Mouse (Mus musculus) Patski (cell line): ENCODE results near the gene Tmub2. TPM values are rescaled to one million over a fixed set of nuclear protein-coding genes. Genes with fewer than 3 reads are reported as not detected.

Source experiments
- ATAC-seq: fragments of 100-300 bp; one replicate; pipeline ENCODE4 v1.8.0; 2021
- CTCF ChIA-PET: fragments of 350-600 bp; sonication (Branson Sonifier 250); formaldehyde crosslinking; loops from one replicate; lab custom pipeline; 2022; ENCODE audit warnings: inconsistent platforms; lab: Charles Lee
- POLR2A ChIA-PET: fragments of 350-600 bp; sonication (Branson Sonifier 250); formaldehyde crosslinking; loops from one replicate; lab custom pipeline; 2022; ENCODE audit warnings: antibody characterized with exemption, inconsistent platforms; lab: Charles Lee
- DNase-seq: peaks from one replicate; pipeline ENCODE4 v3.0.0-alpha.2; 2011; ENCODE audit warnings: low read depth, low spot score
- H3K27me3 ChIP-seq: fragments of 371-371 bp; one replicate; pipeline ENCODE4 v1.5.1; 2021
- CTCF ChIP-seq: fragments of 100-300 bp; IDR thresholded peaks from one replicate; pipeline ENCODE4 v1.5.1; 2021
- in situ Hi-C: fragments of 300-500 bp; cut with MboI; formaldehyde crosslinking; loops from 3 replicates; pipeline ENCODE4 v1.11.1; 2018; ENCODE audit warnings: low pct_unique_long_range_greater_than_20kb, mixed read lengths
- polyA plus RNA-seq: library from polyadenylated mRNA; unstranded; gene quantifications from one replicate; pipeline ENCODE4 v1.2.3, GENCODE M21; 2021

The Tmub2 gene
- polyA plus RNA-seq, 1 experiment from 2014 or later = 60.5 TPM

DNA sequence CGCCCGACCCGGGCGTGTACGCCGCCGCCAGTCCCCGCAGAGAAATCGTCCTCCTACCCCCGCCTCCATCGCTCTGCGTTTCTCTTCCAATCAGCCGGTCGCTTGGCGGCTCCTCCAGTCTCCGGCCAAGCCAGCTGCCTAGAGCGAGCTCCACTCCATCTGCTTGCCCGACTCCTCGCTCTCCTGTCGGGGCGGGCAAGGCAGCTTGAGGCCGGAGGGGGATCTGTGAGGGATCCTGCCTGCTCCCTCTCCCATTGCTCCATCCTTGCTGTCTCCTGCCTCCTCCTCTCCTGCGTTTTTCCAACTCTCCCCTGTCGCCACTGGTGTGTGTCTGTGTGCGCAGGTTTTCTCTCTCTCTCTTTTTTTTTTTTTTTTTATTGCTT is 34.7 kb downstream of the Tmub2 start, which contains the start of gene Ubtf:
Gene Ubtf (minus strand): TSS at position 333 of the 383 bp plus-strand sequence.
- TF ChIP-seq CTCF = no peak
- no peaks in the 10 kb centered on the region for H3K27me3 ChIP-seq
- in situ Hi-C loops = no loop called here
- ATAC-seq (no peak), DNase-seq (no peak)
- CTCF ChIA-PET = interaction anchor here (1.3 to 1.6 kb wide), 2 partner anchors 92 to 111 kb away, joined by 3 read pairs; partner anchors contain the start of gene Grn
- POLR2A ChIA-PET = interaction anchor here (0.6 to 7.6 kb wide), 17 partner anchors 10 to 1065 kb away, joined by 3 to 110 read pairs (median 4); partner anchors contain the start of genes Grn, Rundc3a and Slc25a39

DNA sequence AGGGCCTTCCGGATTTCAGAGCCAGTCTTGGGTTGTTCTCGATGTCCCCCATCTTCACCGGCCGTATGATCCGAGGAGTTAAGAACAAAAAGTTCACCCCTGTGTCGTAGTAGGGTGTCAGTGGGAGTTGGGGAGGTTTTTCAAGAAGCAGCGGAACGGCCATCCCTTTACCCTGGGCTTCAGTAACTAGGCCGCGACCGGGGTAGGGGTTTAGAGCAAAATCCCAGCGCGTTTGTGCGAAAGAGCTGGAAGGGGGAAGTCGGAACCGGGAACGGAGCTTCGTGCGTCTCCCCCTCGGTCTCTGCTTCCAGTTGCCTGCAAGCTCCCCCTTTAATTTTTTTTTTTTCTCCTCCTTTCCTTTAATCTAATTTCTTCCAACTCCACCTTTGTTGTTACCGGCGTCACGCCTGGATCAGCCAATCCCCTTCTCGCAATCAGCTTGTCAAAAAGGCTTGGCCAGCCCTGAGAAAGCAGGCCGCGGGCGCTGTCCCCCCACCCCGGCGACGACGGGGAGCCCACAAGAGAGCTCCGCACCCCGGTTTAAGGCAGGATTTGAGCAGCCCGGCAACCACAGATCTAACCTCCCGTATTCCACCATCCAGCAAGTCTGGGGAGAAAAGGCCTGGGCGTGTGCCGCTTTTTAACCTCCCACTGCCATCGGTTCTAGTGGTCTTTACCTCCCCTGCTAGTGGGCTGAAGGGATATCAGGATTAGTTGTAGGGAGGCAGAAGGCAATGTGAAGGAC is 35.4 kb downstream of the Tmub2 start:
- no peak for TF ChIP-seq CTCF
- ChIA-PET POLR2A (interaction anchor here (0.6 to 7.6 kb wide), 9 partner anchors 9 to 1064 kb away, joined by 3 to 110 read pairs (median 4); partner anchors contain the start of genes Grn, Rundc3a and Slc25a39), CTCF (interaction anchor here (1.0 to 2.4 kb wide), 4 partner anchors 11 to 111 kb away, joined by 3 to 5 read pairs (median 4); partner anchors contain the start of gene Grn)
- no peak for DNase-seq
- no peaks in the 10 kb centered on the region for H3K27me3 ChIP-seq
- no peak for ATAC-seq
- in situ Hi-C loops = loop anchor here (5.0 kb wide), 1 partner anchor 87 kb away; the partner anchor contains the start of gene Slc25a39

DNA sequence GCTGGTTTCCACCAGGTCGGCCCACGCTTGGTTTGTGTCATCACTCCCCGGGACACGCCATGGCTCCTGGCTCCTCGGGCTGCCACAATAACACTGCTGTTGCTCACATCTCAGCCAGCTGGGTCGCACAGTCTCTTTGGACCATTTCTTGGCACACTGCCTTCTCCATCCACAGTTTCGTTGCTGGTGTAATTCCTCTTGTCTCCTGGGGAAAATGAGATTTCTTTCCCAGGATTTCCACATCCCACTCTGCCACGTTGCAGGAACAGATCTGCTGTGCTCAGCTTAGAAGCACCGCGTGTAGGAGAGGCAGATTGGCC is 35.9 kb downstream of the Tmub2 start:
- no peak for TF ChIP-seq CTCF
- CTCF ChIA-PET = interaction anchor here (1.0 to 2.4 kb wide), 3 partner anchors 11 to 101 kb away, joined by 4 to 5 read pairs (median 5); no protein-coding TSS in a partner anchor
- POLR2A ChIA-PET = interaction anchor here (1.2 to 7.6 kb wide), 3 partner anchors 12 to 87 kb away, joined by 5 to 110 read pairs (median 26); partner anchors contain the start of gene Slc25a39
- DNase-seq (no peak), ATAC-seq (no peak)
- in situ Hi-C loops = loop anchor here (5.0 kb wide), 1 partner anchor 87 kb away; the partner anchor contains the start of gene Slc25a39
- no peaks in the 10 kb centered on the region for H3K27me3 ChIP-seq

DNA sequence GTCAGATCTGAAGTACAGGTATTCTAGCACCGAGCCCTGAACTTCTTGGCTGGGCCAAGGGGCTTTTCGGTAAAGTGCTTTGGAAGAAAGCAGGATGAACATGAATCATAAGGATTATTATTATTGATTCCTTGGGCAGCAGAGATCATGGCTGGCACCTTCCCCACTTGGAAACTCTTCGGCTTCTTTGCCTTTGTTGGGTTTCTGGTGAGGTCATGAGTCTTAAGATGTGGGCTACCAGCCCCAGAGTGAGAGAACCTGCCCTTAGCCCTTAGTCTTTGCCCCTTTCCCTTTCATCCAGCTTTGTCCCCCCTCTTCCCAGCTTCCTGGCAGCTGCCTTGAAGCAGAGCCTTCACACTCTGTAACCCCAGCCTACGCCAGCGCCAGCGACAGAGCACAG is 37.2 kb downstream of the Tmub2 start:
- ChIA-PET CTCF (interaction anchor here (2.4 kb wide), 1 partner anchor 13 kb away, joined by 5 read pairs; no protein-coding TSS in a partner anchor), POLR2A (interaction anchor here (7.6 kb wide), 1 partner anchor 86 kb away, joined by 110 read pairs; the partner anchor contains the start of gene Slc25a39)
- in situ Hi-C loops = loop anchor here (5.0 kb wide), 1 partner anchor 85 kb away; the partner anchor contains the start of gene Slc25a39
- ATAC-seq (no peak), DNase-seq (no peak)
- H3K27me3 ChIP-seq = no peaks in the 10 kb centered on the region
- no peak for TF ChIP-seq CTCF

DNA sequence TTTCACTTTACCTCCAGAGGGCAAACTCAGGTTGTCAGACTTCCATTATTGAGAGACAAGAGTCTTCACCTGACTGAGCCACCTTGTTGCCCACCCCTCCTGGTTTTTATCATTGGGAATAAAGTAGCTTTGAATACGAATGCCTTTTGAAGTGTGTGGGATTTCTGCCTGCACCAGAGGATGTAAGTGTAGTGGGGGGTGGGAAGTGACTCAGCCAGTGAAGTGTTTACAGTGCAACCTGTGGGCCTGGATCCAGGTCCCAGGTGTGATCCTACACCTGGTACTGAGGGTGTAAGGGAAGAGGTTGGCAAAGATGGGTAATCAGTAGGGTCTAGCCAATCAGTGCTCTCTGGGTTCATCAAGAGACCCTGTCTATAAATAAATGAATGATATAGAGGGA is 38.8 kb downstream of the Tmub2 start:
- H3K27me3 ChIP-seq = no peaks in the 10 kb centered on the region
- DNase-seq = no peak
- in situ Hi-C loops = loop anchor here (5.0 kb wide), 1 partner anchor 84 kb away; the partner anchor contains the start of gene Slc25a39
- no peak for TF ChIP-seq CTCF
- CTCF ChIA-PET = interaction anchor here (1.0 kb wide), 1 partner anchor 11 kb away, joined by 3 read pairs; no protein-coding TSS in a partner anchor
- no peak for ATAC-seq
- POLR2A ChIA-PET = interaction anchor here (1.2 kb wide), 1 partner anchor 83 kb away, joined by 3 read pairs; no protein-coding TSS in a partner anchor

DNA sequence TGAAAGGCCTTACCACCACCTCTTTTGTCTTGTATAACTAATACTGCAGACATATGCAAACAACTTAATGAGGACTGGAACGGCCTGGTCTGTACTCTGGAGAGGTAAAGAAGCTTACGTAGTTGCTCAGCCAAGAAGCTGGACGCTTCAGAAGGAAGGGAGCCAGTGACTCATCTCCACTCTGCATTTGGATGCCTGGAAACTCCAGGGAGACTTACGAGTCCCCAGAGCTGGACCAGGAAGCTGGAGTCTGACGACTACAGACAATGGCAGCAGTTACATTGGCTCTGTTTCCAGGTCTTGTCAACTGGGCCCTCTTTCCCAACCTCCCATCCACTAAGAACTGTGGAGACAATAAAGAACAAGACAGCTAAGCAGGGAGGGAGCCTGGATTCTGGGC is 42.5 kb downstream of the Tmub2 start:
- POLR2A ChIA-PET = no interaction called here
- ATAC-seq (no peak), DNase-seq (no peak)
- in situ Hi-C loops = no loop called here
- peaks cover 3% of the 10 kb centered on the region for H3K27me3 ChIP-seq
- no peak for TF ChIP-seq CTCF
- CTCF ChIA-PET = no interaction called here

DNA sequence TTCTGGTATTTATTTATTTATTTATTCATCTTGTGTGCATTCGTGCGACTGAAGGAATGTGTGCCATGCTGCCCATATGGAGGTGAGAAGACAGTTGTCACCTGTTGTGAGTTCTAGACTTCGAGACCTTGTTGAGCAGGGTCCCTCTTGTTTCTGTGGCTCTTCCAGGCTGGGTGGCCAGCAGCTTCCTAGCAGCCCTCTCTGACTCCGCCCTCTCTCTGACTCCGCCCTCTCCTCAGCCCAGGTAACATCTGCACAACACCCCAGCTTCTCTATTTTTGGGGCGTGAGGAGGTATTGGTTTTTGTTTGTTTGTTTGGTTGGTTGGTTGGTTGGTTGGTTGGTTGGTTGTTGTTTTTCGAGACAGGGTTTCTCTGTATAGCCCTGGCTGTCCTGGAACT is 43.1 kb downstream of the Tmub2 start:
- peaks cover 6% of the 10 kb centered on the region for H3K27me3 ChIP-seq
- POLR2A ChIA-PET = no interaction called here
- no peak for DNase-seq
- in situ Hi-C loops = no loop called here
- no peak for ATAC-seq
- TF ChIP-seq CTCF = no peak
- CTCF ChIA-PET = no interaction called here

DNA sequence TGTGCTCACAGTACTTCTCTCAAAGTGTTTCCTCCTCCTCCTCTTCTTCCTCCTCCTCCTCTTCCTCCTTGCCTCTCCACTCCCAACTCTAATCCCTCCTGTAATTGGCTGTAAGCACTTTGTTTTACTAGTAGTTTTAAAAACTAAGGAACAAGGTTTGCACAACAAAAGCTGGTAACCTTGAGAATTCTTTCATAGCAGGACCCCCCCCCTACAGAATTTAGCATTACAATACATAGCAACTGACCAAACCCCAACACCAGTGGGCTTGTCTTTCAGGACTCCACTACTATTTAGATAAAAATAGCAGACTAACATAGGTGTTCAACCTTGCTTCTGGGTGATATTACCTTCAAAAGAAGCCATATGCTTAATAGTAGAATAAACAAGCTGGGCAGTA is 44.8 kb downstream of the Tmub2 start:
- ATAC-seq = no peak
- POLR2A ChIA-PET = interaction anchor here (0.6 to 1.0 kb wide), 3 partner anchors 10 to 58 kb away, joined by 3 to 5 read pairs (median 3); partner anchors contain the start of gene Ubtf
- CTCF ChIA-PET = no interaction called here
- TF ChIP-seq CTCF = no peak
- in situ Hi-C loops = no loop called here
- no peak for DNase-seq
- peaks cover 9% of the 10 kb centered on the region for H3K27me3 ChIP-seq

DNA sequence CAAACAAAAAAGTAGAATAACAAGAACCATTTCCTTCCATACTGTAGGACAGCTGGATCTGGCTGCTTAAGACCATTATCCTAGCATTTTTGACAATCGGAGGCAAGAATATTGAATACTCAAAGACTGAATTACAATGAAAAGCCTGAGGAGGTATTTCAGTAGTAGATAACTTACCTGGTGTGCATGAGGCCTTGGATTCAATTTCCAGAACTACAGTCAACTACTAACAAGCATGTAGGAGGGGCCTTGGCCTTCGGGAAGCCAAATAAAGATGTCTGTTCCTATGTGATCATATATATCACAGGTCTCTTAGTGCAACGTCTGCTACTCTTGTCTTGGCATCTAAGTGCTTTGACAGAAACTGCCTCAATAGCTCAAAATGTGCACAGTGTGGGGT is 45.3 kb downstream of the Tmub2 start:
- no peak for ATAC-seq
- DNase-seq = no peak
- POLR2A ChIA-PET = no interaction called here
- CTCF ChIA-PET = no interaction called here
- in situ Hi-C loops = no loop called here
- H3K27me3 ChIP-seq = peaks cover 9% of the 10 kb centered on the region
- no peak for TF ChIP-seq CTCF

DNA sequence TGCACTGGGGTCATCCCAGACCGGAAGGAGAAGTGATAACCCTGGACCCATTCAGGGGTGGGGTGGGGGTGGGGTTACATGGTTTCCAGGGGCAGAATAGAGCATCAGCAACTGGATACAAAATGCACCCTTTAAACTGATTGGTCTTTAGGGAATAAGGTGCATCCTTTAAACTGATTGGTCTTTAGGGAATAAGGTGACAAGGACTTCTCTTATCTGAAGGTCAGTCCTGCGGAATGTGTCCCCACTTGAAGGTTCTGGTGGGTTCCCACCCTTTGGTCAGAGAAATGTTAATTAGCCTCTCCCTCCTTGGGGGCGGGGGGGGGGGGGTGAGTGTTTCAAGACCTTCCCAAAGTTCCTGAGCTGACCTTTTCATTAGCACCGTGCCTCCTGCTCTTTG is 47.1 kb downstream of the Tmub2 start:
- peaks cover 13% of the 10 kb centered on the region for H3K27me3 ChIP-seq
- TF ChIP-seq CTCF = no peak
- ChIA-PET POLR2A (interaction anchor here (1.1 kb wide), 1 partner anchor 13 kb away, joined by 6 read pairs; the partner anchor contains the start of gene Ubtf), CTCF (no interaction called here)
- ATAC-seq (no peak), DNase-seq (no peak)
- in situ Hi-C loops = no loop called here
